Mouse (Mus musculus) heart, adult 2 months (tissue): ENCODE results near the gene Mcrip1.

Source experiments
- CTCF ChIP-seq: fragments of 200-600 bp; IDR thresholded peaks from 2 replicates; pipeline ENCODE4 v1.8.1; 2022; ENCODE audit warnings: antibody characterized with exemption, mild to moderate bottlenecking, moderate library complexity
- EP300 ChIP-seq: fragments of 200-500 bp; IDR thresholded peaks from 2 replicates; pipeline ENCODE4 v1.6.1; 2011; ENCODE audit warnings: low read depth, low read length, control low read depth; ENCODE audit not compliant: insufficient read depth
- POLR2A ChIP-seq: fragments of 200-500 bp; IDR thresholded peaks from 2 replicates; pipeline ENCODE4 v1.6.1; 2011; ENCODE audit warnings: mild to moderate bottlenecking, low read depth, low read length, control low read depth; ENCODE audit not compliant: insufficient read depth

DNA sequence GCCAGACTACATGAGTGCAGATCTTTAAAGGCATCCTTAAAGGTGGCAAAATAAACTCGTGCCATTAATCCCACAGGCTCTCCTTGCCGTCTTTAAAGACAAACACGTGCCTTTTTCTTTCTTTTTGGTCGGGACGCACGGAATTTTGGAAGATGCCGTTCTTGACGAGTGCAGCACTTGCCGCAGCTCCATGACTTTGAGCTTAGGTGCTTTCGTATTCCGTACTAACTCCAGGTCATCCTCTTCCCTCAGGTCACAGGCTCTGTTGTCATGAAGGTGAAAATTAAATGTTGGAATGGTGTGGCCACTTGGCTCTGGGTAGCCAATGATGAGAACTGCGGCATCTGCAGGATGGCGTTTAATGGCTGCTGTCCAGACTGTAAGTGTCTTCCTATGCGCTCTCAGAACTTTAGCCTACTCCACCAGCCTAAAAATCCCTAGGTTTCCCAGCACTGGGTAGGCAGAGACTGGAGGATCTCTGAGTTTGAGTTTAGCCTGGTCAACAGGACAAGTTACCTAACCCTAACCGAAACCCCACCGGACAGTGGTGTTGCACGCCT, 49.5 kb upstream of the Mcrip1 start:
- TF ChIP-seq POLR2A (no peak), CTCF (no peak), EP300 (no peak)
